Mouse (Mus musculus) heart, embryonic 16.5 days (tissue): ENCODE data around the gene Cers6. TPM values are rescaled to one million over a fixed set of nuclear protein-coding genes. Genes with fewer than 3 reads are reported as not detected.

Source experiments
- ATAC-seq: fragments of 200-750 bp; cut with Nextera tagmentation; replicated peaks from 2 replicates; pipeline ENCODE4 v1.8.0; 2017; ENCODE audit warnings: moderate number of reproducible peaks; ENCODE audit not compliant: insufficient read depth, low FRiP score; ENCODE audit errors: extremely low read depth
- H3K27ac ChIP-seq: fragments of 300-500 bp; sonication (generic); 2 replicates; pipeline ENCODE4 v1.5.1; 2014; ENCODE audit warnings: mild to moderate bottlenecking, low read length, control low read depth, moderate library complexity
- H3K27me3 ChIP-seq: fragments of 300-500 bp; sonication (generic); 2 replicates; pipeline ENCODE4 v1.6.1; 2014; ENCODE audit warnings: low read length, mixed read lengths; ENCODE audit not compliant: control insufficient read depth, insufficient read depth
- H3K36me3 ChIP-seq: fragments of 300-500 bp; sonication (generic); 2 replicates; pipeline ENCODE4 v1.6.1; 2014; ENCODE audit not compliant: control insufficient read depth, insufficient read depth
- H3K4me1 ChIP-seq: fragments of 300-500 bp; sonication (generic); 2 replicates; pipeline ENCODE4 v1.6.1; 2014; ENCODE audit warnings: low read length, mixed read lengths; ENCODE audit not compliant: control insufficient read depth, insufficient read depth
- H3K4me2 ChIP-seq: fragments of 300-500 bp; sonication (generic); 2 replicates; pipeline ENCODE4 v1.6.1; 2014; ENCODE audit warnings: low read depth, mild to moderate bottlenecking, control low read depth, low read length
- H3K4me3 ChIP-seq: fragments of 300-500 bp; sonication (generic); 2 replicates; pipeline ENCODE4 v1.5.1; 2014; ENCODE audit warnings: mild to moderate bottlenecking, control low read depth, low read length
- H3K9ac ChIP-seq: fragments of 300-500 bp; sonication (generic); 2 replicates; pipeline ENCODE4 v1.6.1; 2014; ENCODE audit warnings: low read length, control low read depth
- H3K9me3 ChIP-seq: fragments of 300-500 bp; sonication (generic); replicated peaks from 2 replicates; pipeline ENCODE4 v1.6.1; 2016; ENCODE audit warnings: low read length; ENCODE audit not compliant: control insufficient read depth
- WGBS: fragments of 180-500 bp; shearing (Covaris S2); extraction: QIAGEN DNeasy Blood & Tissue Kit; methylation state at CpG from one replicate; pipeline ENCODE4 v1.1.7; 2014; 5-methylcytosine and 5-hydroxymethylcytosine counted together
- polyA plus RNA-seq: library from polyadenylated mRNA; unstranded; fragments of >200 nt; fragmentation: Nextera tagmentation; extraction: Ambion mirVana; gene quantifications from 2 replicates; pipeline ENCODE4 v1.2.1, GENCODE M21; 2015

Gene Cers6
- polyA plus RNA-seq, 1 experiment from 2014 or later: 22.3 TPM

DNA sequence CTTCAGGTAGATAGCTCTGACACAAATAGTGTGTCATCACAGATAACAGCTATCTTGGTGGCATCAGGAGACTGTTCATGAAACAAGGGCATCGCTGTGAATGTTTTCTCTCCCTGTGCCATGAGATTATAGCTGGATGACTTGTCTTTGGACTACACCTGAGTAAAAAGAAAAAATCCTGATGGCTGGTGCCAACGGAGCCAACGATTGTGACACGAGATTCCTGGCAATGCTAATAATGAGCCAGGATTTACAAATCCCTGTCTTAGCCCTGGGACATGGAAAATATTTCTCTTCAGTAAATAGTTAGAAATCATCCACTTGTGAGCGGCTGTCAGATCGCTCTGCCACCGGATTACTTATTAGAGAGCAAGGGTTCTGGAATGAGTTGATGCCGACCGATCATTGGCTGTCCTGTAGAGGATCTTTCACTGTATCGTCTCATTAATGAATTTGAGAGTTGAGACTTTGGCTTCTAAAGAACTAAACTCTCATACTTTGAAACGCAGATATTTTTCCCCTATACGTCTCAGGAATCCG lies 157.9 kb downstream of the Cers6 start:
- WGBS: 91% methylated on average over 13 of the region's 13 CpGs
- Histone ChIP-seq H3K36me3 (no peaks in the 10 kb centered on the region), H3K4me3 (no peak overlapping the region), H3K4me2 (no peak overlapping the region), H3K27me3 (no peaks in the 10 kb centered on the region), H3K4me1 (peaks cover 9% of the 10 kb centered on the region), H3K9ac (no peak overlapping the region), H3K9me3 (no peaks in the 10 kb centered on the region), H3K27ac (no peak overlapping the region)
- ATAC-seq: no peak

DNA sequence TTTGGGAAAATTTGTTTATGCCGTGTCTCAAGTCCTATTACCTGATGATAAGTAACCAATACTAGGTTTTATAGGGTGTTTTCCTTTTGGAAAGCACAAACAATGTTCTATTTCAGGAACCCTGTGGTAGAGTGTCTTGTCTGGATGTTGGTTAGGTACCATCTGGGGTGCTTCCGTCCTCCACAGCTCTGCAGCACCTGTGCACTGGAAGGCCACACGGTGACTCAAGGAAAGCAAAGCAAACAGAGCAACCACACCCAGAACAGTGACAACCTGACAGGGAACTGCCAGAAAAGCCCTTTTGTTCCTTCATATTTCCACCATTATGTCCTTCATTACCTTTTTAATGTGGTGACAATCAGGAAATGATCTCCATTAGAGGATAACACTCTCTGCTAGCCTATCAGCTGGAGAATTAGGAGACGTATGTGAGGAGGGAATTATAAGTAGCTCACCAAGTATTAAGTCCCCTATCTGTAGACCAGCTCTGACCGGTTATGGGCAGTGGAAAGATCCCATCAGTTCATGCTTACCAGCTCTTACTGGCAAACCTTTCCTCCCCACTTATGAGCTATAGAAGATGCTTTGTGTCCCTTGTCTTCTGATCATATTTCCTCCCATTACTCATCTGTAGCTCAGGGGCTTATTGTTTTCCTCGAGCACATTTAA lies 158.7 kb downstream of the Cers6 start:
- Histone ChIP-seq H3K9ac (no peak overlapping the region), H3K36me3 (no peaks in the 10 kb centered on the region), H3K27ac (no peak overlapping the region), H3K9me3 (no peaks in the 10 kb centered on the region), H3K4me2 (no peak overlapping the region), H3K4me3 (no peak overlapping the region), H3K4me1 (peaks cover 9% of the 10 kb centered on the region), H3K27me3 (no peaks in the 10 kb centered on the region)
- no peak for ATAC-seq
- 67% methylated on average over 6 of the region's 6 CpGs for WGBS

GRCm38 (mm10) chr2:69020636-69021310 lies 159.5 kb downstream of the Cers6 start:
- no peaks in the 10 kb centered on the region for H3K36me3 ChIP-seq
- H3K4me1 ChIP-seq: peaks cover 6% of the 10 kb centered on the region
- no peaks in the 10 kb centered on the region for H3K9me3 ChIP-seq
- H3K9ac ChIP-seq: no peak overlapping the region
- H3K4me3 ChIP-seq: no peak overlapping the region
- no peak for ATAC-seq
- no peak overlapping the region for H3K4me2 ChIP-seq
- WGBS: 85% methylated on average over 4 of the region's 4 CpGs
- no peaks in the 10 kb centered on the region for H3K27me3 ChIP-seq
- no peak overlapping the region for H3K27ac ChIP-seq

GRCm38 (mm10) chr2:69021516-69021915 lies 160.3 kb downstream of the Cers6 start:
- no peak overlapping the region for H3K4me3 ChIP-seq
- H3K4me1 ChIP-seq: 0 out of 2 replicates have a peak, but pooled peaks cover 3% of the 10 kb centered on the region
- H3K36me3 ChIP-seq: no peaks in the 10 kb centered on the region
- 49% methylated on average over 4 of the region's 4 CpGs for WGBS
- no peak overlapping the region for H3K9ac ChIP-seq
- no peak overlapping the region for H3K27ac ChIP-seq
- no peaks in the 10 kb centered on the region for H3K9me3 ChIP-seq
- H3K4me2 ChIP-seq: no peak overlapping the region
- ATAC-seq: no peak
- no peaks in the 10 kb centered on the region for H3K27me3 ChIP-seq

DNA sequence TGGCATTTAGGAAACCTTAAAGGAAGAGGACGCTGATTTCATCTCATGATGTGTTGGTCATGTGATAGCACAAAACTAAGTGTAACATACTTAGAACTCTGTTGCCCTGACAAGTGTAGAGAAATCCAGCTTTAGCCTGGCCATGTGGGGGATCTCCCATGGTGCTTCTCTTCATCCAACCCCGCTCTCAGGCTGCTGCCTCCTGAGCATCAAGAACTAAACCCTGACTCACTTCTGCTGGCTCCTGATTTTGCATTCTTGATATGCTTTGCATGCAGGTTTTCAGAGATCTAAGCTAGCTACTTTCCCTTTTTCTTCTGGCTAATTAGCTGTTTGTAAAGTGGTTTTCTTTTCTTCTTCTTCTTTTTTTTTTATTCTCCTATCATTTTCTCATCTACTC lies 163.6 kb downstream of the Cers6 start:
- Histone ChIP-seq H3K4me2 (no peak overlapping the region), H3K27me3 (no peaks in the 10 kb centered on the region), H3K4me1 (0 out of 2 replicates have a peak, but pooled peaks cover 3% of the 10 kb centered on the region), H3K9ac (no peak overlapping the region), H3K36me3 (peaks cover 4% of the 10 kb centered on the region; the same call in 1 of the 2 replicates), H3K9me3 (peaks cover 7% of the 10 kb centered on the region; the same call in 1 of the 2 replicates), H3K27ac (no peak overlapping the region), H3K4me3 (no peak overlapping the region)
- WGBS: 91% methylated on average over 2 of the region's 2 CpGs
- no peak for ATAC-seq

GRCm38 (mm10) chr2:69032562-69032961 lies 171.3 kb downstream of the Cers6 start:
- no peak overlapping the region for H3K4me3 ChIP-seq
- 56% methylated on average over 2 of the region's 2 CpGs for WGBS

DNA sequence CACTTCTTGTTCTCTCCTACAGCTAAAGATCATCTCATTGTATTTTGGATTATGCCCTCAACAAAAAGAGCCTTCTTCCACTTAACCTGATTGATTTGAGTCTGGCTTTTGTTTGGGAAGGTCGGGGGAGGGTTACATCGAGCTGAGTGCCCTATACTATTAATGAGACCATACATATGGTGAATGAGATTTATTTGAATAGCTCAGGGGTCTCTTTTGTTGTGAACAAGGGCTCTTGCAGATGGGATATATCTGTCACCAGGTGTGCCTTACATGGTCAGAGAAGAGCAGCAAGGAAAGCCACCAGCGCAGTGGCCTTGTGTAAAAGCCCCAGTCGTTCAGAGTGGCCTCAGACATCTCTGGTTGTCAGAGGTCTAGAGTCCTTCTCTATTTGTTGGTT lies 174.2 kb downstream of the Cers6 start:
- no peaks in the 10 kb centered on the region for H3K27me3 ChIP-seq
- no peak overlapping the region for H3K4me3 ChIP-seq
- peaks cover 2% of the 10 kb centered on the region; the same call in 1 of the 2 replicates for H3K4me1 ChIP-seq
- H3K27ac ChIP-seq: no peak overlapping the region
- no peak for ATAC-seq
- 60% methylated on average over 4 of the region's 4 CpGs for whole genome bisulfite sequencing
- H3K4me2 ChIP-seq: no peak overlapping the region
- H3K36me3 ChIP-seq: no peaks in the 10 kb centered on the region
- no peaks in the 10 kb centered on the region for H3K9me3 ChIP-seq
- no peak overlapping the region for H3K9ac ChIP-seq

More at GRCm38 (mm10) chr2:69032562-69032961, 171.3 kb downstream of the Cers6 start:
- no peak overlapping the region for H3K4me2 ChIP-seq
- peaks cover 7% of the 10 kb centered on the region; the same call in 1 of the 2 replicates for H3K9me3 ChIP-seq
- H3K27ac ChIP-seq: no peak overlapping the region
- H3K4me1 ChIP-seq: peaks cover 2% of the 10 kb centered on the region; the same call in 1 of the 2 replicates
- H3K36me3 ChIP-seq: peaks cover 4% of the 10 kb centered on the region; the same call in 1 of the 2 replicates
- H3K27me3 ChIP-seq: no peaks in the 10 kb centered on the region
- no peak overlapping the region for H3K9ac ChIP-seq
- no peak; the same call in 1 of the 2 replicates for ATAC-seq

- Histone ChIP-seq H3K9ac (no peak overlapping the region), H3K4me3 (no peak overlapping the region), H3K4me2 (no peak overlapping the region), H3K36me3 (no peaks in the 10 kb centered on the region), H3K27ac (no peak overlapping the region), H3K9me3 (no peaks in the 10 kb centered on the region), H3K27me3 (no peaks in the 10 kb centered on the region), H3K4me1 (no peaks in the 10 kb centered on the region)
- no peak for ATAC-seq
- 84% methylated on average over 2 of the region's 2 CpGs for WGBS
Observed at GRCm38 (mm10) chr2:69037362-69037761, 176.1 kb downstream of the Cers6 start.
